Mouse (Mus musculus) liver, postnatal 0 days (tissue): ENCODE results near the gene Cox8a.

Experiments used
- CTCF ChIP-seq: sonication (generic); IDR thresholded peaks from 2 replicates; pipeline ENCODE4 v1.5.1; 2016; ENCODE audit warnings: antibody characterized with exemption, low read depth
- EP300 ChIP-seq: IDR thresholded peaks from 2 replicates; pipeline ENCODE4 v1.6.1; 2016; ENCODE audit warnings: antibody characterized with exemption, low read depth, mild to moderate bottlenecking

DNA sequence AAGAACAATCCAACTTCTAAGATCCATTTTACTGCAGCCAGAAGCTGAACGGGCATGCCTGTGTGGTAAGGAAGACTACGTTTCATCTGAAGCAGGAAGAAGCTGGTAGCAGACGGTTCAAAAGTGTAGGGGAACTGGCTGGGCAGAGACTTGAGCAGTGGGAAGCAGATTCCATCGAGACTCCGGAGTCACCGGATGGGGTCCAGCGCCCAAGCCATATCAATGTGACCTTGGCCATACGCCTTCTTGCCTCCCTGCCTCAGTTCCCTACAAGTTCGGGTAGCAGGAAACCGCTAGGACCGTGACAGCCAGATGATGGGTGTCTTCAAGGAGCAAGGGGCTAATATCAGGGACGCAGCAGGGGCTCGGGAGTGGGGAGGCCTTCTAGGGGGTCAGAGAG lies 22.9 kb upstream of the Cox8a start:
- no peak for TF ChIP-seq CTCF
- no peak for TF ChIP-seq EP300
